Mouse (Mus musculus): ENCODE data around the gene Egf.

GRCm38 (mm10) chr3:129798551-129798950, 43.4 kb upstream of the Egf start:
- TF ChIP-seq CTCF (IDR thresholded peaks at IDR 0.05; ENCODE audit: control insufficient read depth, insufficient read depth, low read length) (no peak), POLR2A (IDR thresholded peaks at IDR 0.05; ENCODE audit: borderline replicate concordance, control insufficient read depth, low read depth, low read length) (no peak)
